9 mouse cellular contexts compared by ENCODE assay signal in genomic region chr8:70438423-70438822, GRCm38 (mm10). TPM values are rescaled to one million over a fixed set of nuclear protein-coding genes. Genes with fewer than 3 reads are reported as not detected.
A peak's percentile ranks its signal among the peaks of the same experiment; 100 is the strongest.
DNase-seq lines count a peak whose midpoint lies in the region; ATAC-seq and TF ChIP-seq lines count a peak whose summit lies in the region.
"Had no signal": no experiment of that assay in that cellular context is flagged by ENCODE, and none has a peak within 500 bp of the region (broad histone marks: within the 10 kb centered on the region; RNA-seq: fewer than 3 reads in every experiment).

No protein-coding gene starts in this region.

- no peaks in the 10 kb centered on the region for H3K36me3 ChIP-seq in heart, embryonic 11.5 days (ENCODE audit: control insufficient read depth, insufficient read depth, low read length)
- no peaks in the 10 kb centered on the region for H3K36me3 ChIP-seq in hindbrain, embryonic 12.5 days
- no peaks in the 10 kb centered on the region for H3K36me3 ChIP-seq in midbrain, embryonic 10.5 days

- H3K27ac ChIP-seq in heart, embryonic 11.5 days (ENCODE audit: low read depth, low read length) = no peak overlapping the region
- no peak overlapping the region for H3K27ac ChIP-seq in bone marrow macrophage, adult 2 months (ENCODE audit: insufficient read depth, low read depth, low read length)
- H3K27ac ChIP-seq in hindbrain, embryonic 12.5 days = no peak overlapping the region
- H3K27ac ChIP-seq in midbrain, embryonic 10.5 days (replicated peaks) = no peak overlapping the region

- no peaks in the 10 kb centered on the region for H3K27me3 ChIP-seq in heart, embryonic 11.5 days (ENCODE audit: control insufficient read depth, insufficient read depth, low read length)
- H3K27me3 ChIP-seq in hindbrain, embryonic 12.5 days = 0 out of 2 replicates have a peak, but pooled peaks cover 6% of the 10 kb centered on the region
- H3K27me3 ChIP-seq in midbrain, embryonic 10.5 days (ENCODE audit: low read depth, poor library complexity, severe bottlenecking) = no peaks in the 10 kb centered on the region

- 81% methylated on average over 2 of the region's 2 CpGs for WGBS in heart, embryonic 11.5 days (ENCODE audit: insufficient replicate concordance)
- WGBS in hindbrain, embryonic 12.5 days = 96% methylated on average over 2 of the region's 2 CpGs
- 95% methylated on average over 2 of the region's 2 CpGs for WGBS in midbrain, embryonic 10.5 days

- H3K4me1 ChIP-seq in heart, embryonic 11.5 days (ENCODE audit: control insufficient read depth, insufficient read depth, low read length) = peaks cover 4% of the 10 kb centered on the region; the same call in 1 of the 2 replicates
- peaks cover 7% of the 10 kb centered on the region for H3K4me1 ChIP-seq in bone marrow macrophage, adult 2 months (ENCODE audit: control insufficient read depth, insufficient read depth, low read length)
- H3K4me1 ChIP-seq in hindbrain, embryonic 12.5 days = peaks cover 21% of the 10 kb centered on the region
- H3K4me1 ChIP-seq in midbrain, embryonic 10.5 days = peaks cover 26% of the 10 kb centered on the region

- peak overlapping the region; percentile 96 for H3K4me2 ChIP-seq in heart, embryonic 11.5 days
- peak overlapping the region; percentile 89 for H3K4me2 ChIP-seq in hindbrain, embryonic 12.5 days (replicated peaks)

- no peak overlapping the region for H3K4me3 ChIP-seq in heart, embryonic 11.5 days (ENCODE audit: low read depth, low read length)
- peak overlapping the region; percentile 76 for H3K4me3 ChIP-seq in bone marrow macrophage, adult 2 months (ENCODE audit: insufficient read depth, low read length)
- peak overlapping the region; percentile 63 for H3K4me3 ChIP-seq in hindbrain, embryonic 12.5 days
- peak overlapping the region; percentile 82 for H3K4me3 ChIP-seq in midbrain, embryonic 10.5 days

- ATAC-seq in heart, embryonic 11.5 days (replicated peaks; ENCODE audit: insufficient number of reproducible peaks, low FRiP score, low TSS enrichment) = no peak
- no peak for ATAC-seq in hindbrain, embryonic 12.5 days (ENCODE audit: low FRiP score)

- peak overlapping the region; percentile 77 for H3K9ac ChIP-seq in heart, embryonic 11.5 days (ENCODE audit: low read depth, low read length)
- peak overlapping the region; percentile 78; the same call in 1 of the 2 replicates for H3K9ac ChIP-seq in hindbrain, embryonic 12.5 days

- H3K9me3 ChIP-seq in heart, embryonic 11.5 days (replicated peaks; ENCODE audit: control insufficient read depth, low read length) = no peaks in the 10 kb centered on the region
- no peaks in the 10 kb centered on the region for H3K9me3 ChIP-seq in hindbrain, embryonic 12.5 days (replicated peaks)
- no peaks in the 10 kb centered on the region for H3K9me3 ChIP-seq in midbrain, embryonic 10.5 days (replicated peaks)

- no peak for DNase-seq in heart, postnatal 10 days
- no peak for DNase-seq in midbrain, embryonic 10.5 days (ENCODE audit: low spot score)
- DNase-seq in right cerebral cortex, postnatal 14 days = no peak
- no peak for DNase-seq in retina, embryonic 14.5 days (ENCODE audit: low spot score)
- DNase-seq in c-Kit-positive CD71-positive TER-119-positive erythroid progenitor cells, embryonic 14.5 days (ENCODE audit: low spot score) = no peak
- DNase-seq: spleen, adult 18-20 months had no signal

- TF ChIP-seq CTCF in bone marrow macrophage, adult 2 months (IDR thresholded peaks at IDR 0.05; ENCODE audit: low read depth, low read length) = no peak

- no peak for TF ChIP-seq POLR2A in bone marrow macrophage, adult 2 months (IDR thresholded peaks at IDR 0.05; ENCODE audit: borderline replicate concordance, low read depth, low read length)

- intact Hi-C loops in heart, postnatal 10 days (cut with DNase I) = no loop called here

RNA-seq across cellular contexts. Expression of gene Crtc1, which starts 1.0 kb away (rescaled TPM):
- polyA plus RNA-seq in heart, embryonic 11.5 days (2014; fragmentation: Nextera tagmentation; extraction: Ambion mirVana) = 11.6 and 13.5 TPM in 2 replicates
- total RNA-seq in heart, postnatal 10 days (2021) = 10 to 100 TPM; 11.0 to 15.6 TPM
- polyA plus RNA-seq in bone marrow macrophage, adult 2 months (2012; ENCODE audit: insufficient read depth, insufficient read length, missing spikeins) = 8.4 and 8.9 TPM in 2 replicates
- 24.6 and 27.1 TPM in 2 replicates for polyA plus RNA-seq in hindbrain, embryonic 12.5 days (2016; fragmentation: Nextera tagmentation; extraction: Ambion mirVana)
- polyA plus RNA-seq in midbrain, embryonic 10.5 days (2016; fragmentation: Nextera tagmentation; extraction: Ambion mirVana) = 12.9 and 16.5 TPM in 2 replicates

RNA-seq across cellular contexts. Expression of gene Klhl26, which starts 38.3 kb away (rescaled TPM):
- polyA plus RNA-seq in heart, embryonic 11.5 days (2014; fragmentation: Nextera tagmentation; extraction: Ambion mirVana) = 9.2 and 10.1 TPM in 2 replicates
- total RNA-seq in heart, postnatal 10 days (2021) = 1 to 10 TPM; 8.4 to 8.9 TPM
- 10.8 and 10.9 TPM in 2 replicates for polyA plus RNA-seq in bone marrow macrophage, adult 2 months (2012; ENCODE audit: insufficient read depth, insufficient read length, missing spikeins)
- 22.2 and 23.9 TPM in 2 replicates for polyA plus RNA-seq in hindbrain, embryonic 12.5 days (2016; fragmentation: Nextera tagmentation; extraction: Ambion mirVana)
- 16.9 and 20.7 TPM in 2 replicates for polyA plus RNA-seq in midbrain, embryonic 10.5 days (2016; fragmentation: Nextera tagmentation; extraction: Ambion mirVana)

RNA-seq across cellular contexts. Expression of gene Tmem59l, which starts 48.7 kb away (rescaled TPM):
- 0.44 and 0.86 TPM in 2 replicates for polyA plus RNA-seq in heart, embryonic 11.5 days (2014; fragmentation: Nextera tagmentation; extraction: Ambion mirVana)
- not detected for total RNA-seq in heart, postnatal 10 days (2021)
- not detected in 2 replicates for polyA plus RNA-seq in bone marrow macrophage, adult 2 months (2012; ENCODE audit: insufficient read depth, insufficient read length, missing spikeins)
- 27.0 and 29.2 TPM in 2 replicates for polyA plus RNA-seq in hindbrain, embryonic 12.5 days (2016; fragmentation: Nextera tagmentation; extraction: Ambion mirVana)
- polyA plus RNA-seq in midbrain, embryonic 10.5 days (2016; fragmentation: Nextera tagmentation; extraction: Ambion mirVana) = 7.9 and 8.3 TPM in 2 replicates

RNA-seq across cellular contexts. Expression of gene Crlf1, which starts 54.5 kb away (rescaled TPM):
- 0.80 and 3.8 TPM in 2 replicates for polyA plus RNA-seq in heart, embryonic 11.5 days (2014; fragmentation: Nextera tagmentation; extraction: Ambion mirVana)
- under 1 TPM; 0.38 to 0.72 TPM for total RNA-seq in heart, postnatal 10 days (2021)
- polyA plus RNA-seq in bone marrow macrophage, adult 2 months (2012; ENCODE audit: insufficient read depth, insufficient read length, missing spikeins) = 0.97 and 1.0 TPM in 2 replicates
- polyA plus RNA-seq in hindbrain, embryonic 12.5 days (2016; fragmentation: Nextera tagmentation; extraction: Ambion mirVana) = 3.3 and 4.2 TPM in 2 replicates
- polyA plus RNA-seq in midbrain, embryonic 10.5 days (2016; fragmentation: Nextera tagmentation; extraction: Ambion mirVana) = 0.42 and 2.3 TPM in 2 replicates
